Mouse (Mus musculus) stomach, embryonic 15.5 days (tissue): ENCODE measurements around the gene Kcnh4. TPM values are rescaled to one million over a fixed set of nuclear protein-coding genes. Genes with fewer than 3 reads are reported as not detected.

Experiments
- ATAC-seq: fragments of 200-750 bp; cut with Nextera tagmentation; 2 replicates; pipeline ENCODE4 v1.8.0; 2017; ENCODE audit warnings: low read depth, moderate number of reproducible peaks, moderate TSS enrichment; ENCODE audit not compliant: insufficient read depth, low FRiP score
- H3K27ac ChIP-seq: fragments of 300-500 bp; sonication (generic); 2 replicates; pipeline ENCODE4 v1.5.1; 2015; ENCODE audit warnings: mild to moderate bottlenecking, inconsistent platforms
- H3K27me3 ChIP-seq: fragments of 300-500 bp; sonication (generic); replicated peaks from 2 replicates; pipeline ENCODE4 v1.6.1; 2015; ENCODE audit warnings: inconsistent platforms
- H3K36me3 ChIP-seq: fragments of 300-500 bp; sonication (generic); 2 replicates; pipeline ENCODE4 v1.6.1; 2015; ENCODE audit warnings: inconsistent platforms
- H3K4me1 ChIP-seq: fragments of 300-500 bp; sonication (generic); 2 replicates; pipeline ENCODE4 v1.6.1; 2015; ENCODE audit warnings: inconsistent platforms
- H3K4me2 ChIP-seq: fragments of 300-500 bp; sonication (generic); 2 replicates; pipeline ENCODE4 v1.6.1; 2015; ENCODE audit warnings: mild to moderate bottlenecking, inconsistent platforms
- H3K4me3 ChIP-seq: fragments of 300-500 bp; sonication (generic); replicated peaks from 2 replicates; pipeline ENCODE4 v1.5.1; 2015; ENCODE audit warnings: inconsistent platforms
- H3K9ac ChIP-seq: fragments of 300-500 bp; sonication (generic); 2 replicates; pipeline ENCODE4 v1.6.1; 2015; ENCODE audit warnings: inconsistent platforms
- H3K9me3 ChIP-seq: fragments of 300-500 bp; sonication (generic); 2 replicates; pipeline ENCODE4 v1.6.1; 2016; ENCODE audit warnings: inconsistent platforms
- WGBS: fragments of 180-500 bp; shearing (Covaris S2); methylation state at CpG from one replicate; pipeline ENCODE4 v1.1.7; 2015; 5-methylcytosine and 5-hydroxymethylcytosine counted together
- polyA plus RNA-seq: library from polyadenylated mRNA; unstranded; fragments of >200 nt; fragmentation: Nextera tagmentation; extraction: Ambion mirVana; gene quantifications from 2 replicates; pipeline ENCODE4 v1.2.1, GENCODE M21; 2015

Kcnh4 gene
- polyA plus RNA-seq, 1 experiment from 2014 or later, result 0.27 TPM

- H3K4me2 ChIP-seq, result no peak overlapping the region
- H3K9me3 ChIP-seq, result no peaks in the 10 kb centered on the region
- H3K4me3 ChIP-seq, result no peak overlapping the region
- no peaks in the 10 kb centered on the region for H3K27me3 ChIP-seq
- no peak overlapping the region for H3K27ac ChIP-seq
- H3K4me1 ChIP-seq, result no peaks in the 10 kb centered on the region
- ATAC-seq, result no peak
- peaks cover 34% of the 10 kb centered on the region for H3K36me3 ChIP-seq
- 85% methylated on average over 13 of the region's 13 CpGs for WGBS
- no peak overlapping the region for H3K9ac ChIP-seq
Measured at GRCm38 (mm10) chr11:100782568-100782967, 22.8 kb upstream of the Kcnh4 start.

GRCm38 (mm10) chr11:100781763-100782475, 22.2 kb upstream of the Kcnh4 start:
- no peak for ATAC-seq
- Histone ChIP-seq H3K9ac (no peak overlapping the region), H3K9me3 (no peaks in the 10 kb centered on the region), H3K4me3 (no peak overlapping the region), H3K4me1 (no peaks in the 10 kb centered on the region), H3K36me3 (peaks cover 29% of the 10 kb centered on the region), H3K4me2 (no peak overlapping the region), H3K27me3 (no peaks in the 10 kb centered on the region), H3K27ac (no peak overlapping the region)
- WGBS, result 85% methylated on average over 15 of the region's 15 CpGs

- no peak overlapping the region for H3K4me3 ChIP-seq
- no peaks in the 10 kb centered on the region for H3K9me3 ChIP-seq
- H3K27me3 ChIP-seq, result no peaks in the 10 kb centered on the region
- ATAC-seq, result no peak
- no peaks in the 10 kb centered on the region for H3K4me1 ChIP-seq
- peaks cover 25% of the 10 kb centered on the region for H3K36me3 ChIP-seq
- no peak overlapping the region for H3K9ac ChIP-seq
- 83% methylated on average over 8 of the region's 8 CpGs for WGBS
- H3K4me2 ChIP-seq, result no peak overlapping the region
- no peak overlapping the region for H3K27ac ChIP-seq
Measured at GRCm38 (mm10) chr11:100780247-100780646, 20.5 kb upstream of the Kcnh4 start.

- H3K4me1 ChIP-seq, result no peaks in the 10 kb centered on the region
- H3K27me3 ChIP-seq, result no peaks in the 10 kb centered on the region
- H3K36me3 ChIP-seq, result peaks cover 18% of the 10 kb centered on the region; the same call in 1 of the 2 replicates
- no peaks in the 10 kb centered on the region for H3K9me3 ChIP-seq
- H3K9ac ChIP-seq, result no peak overlapping the region
- ATAC-seq, result no peak
- WGBS, result 63% methylated on average over 3 of the region's 3 CpGs
- no peak overlapping the region for H3K27ac ChIP-seq
- H3K4me2 ChIP-seq, result no peak overlapping the region
- H3K4me3 ChIP-seq, result no peak overlapping the region
Measured at GRCm38 (mm10) chr11:100778069-100778468, 18.3 kb upstream of the Kcnh4 start.

GRCm38 (mm10) chr11:100775921-100776320, 16.2 kb upstream of the Kcnh4 start:
- Histone ChIP-seq H3K9me3 (no peaks in the 10 kb centered on the region), H3K27me3 (no peaks in the 10 kb centered on the region), H3K4me1 (no peaks in the 10 kb centered on the region), H3K4me3 (no peak overlapping the region), H3K36me3 (0 out of 2 replicates have a peak, but pooled peaks cover 8% of the 10 kb centered on the region), H3K9ac (no peak overlapping the region), H3K27ac (no peak overlapping the region), H3K4me2 (no peak overlapping the region)
- WGBS, result 82% methylated on average over 10 of the region's 10 CpGs
- no peak for ATAC-seq

- Histone ChIP-seq H3K4me3 (no peak overlapping the region), H3K27me3 (no peaks in the 10 kb centered on the region), H3K4me1 (peaks cover 5% of the 10 kb centered on the region; the same call in 1 of the 2 replicates), H3K36me3 (0 out of 2 replicates have a peak, but pooled peaks cover 3% of the 10 kb centered on the region), H3K27ac (no peak overlapping the region), H3K9ac (no peak overlapping the region), H3K9me3 (no peaks in the 10 kb centered on the region), H3K4me2 (no peak overlapping the region)
- whole genome bisulfite sequencing, result 81% methylated on average over 4 of the region's 4 CpGs
- ATAC-seq, result no peak
Measured at GRCm38 (mm10) chr11:100774261-100774660, 14.5 kb upstream of the Kcnh4 start.

GRCm38 (mm10) chr11:100770646-100771408, 11.1 kb upstream of the Kcnh4 start, which contains the start of gene Ghdc:
Ghdc (minus strand) TSS chr11:100770957.
- peak within 1 kb of the TSS; percentile 65; the same call in 1 of the 2 replicates for H3K27ac ChIP-seq
- WGBS, result 16% methylated on average over 17 of the region's 17 CpGs
- peak; percentile 64 for ATAC-seq
- H3K4me2 ChIP-seq, result peak within 1 kb of the TSS; percentile 59
- peaks cover 5% of the 10 kb centered on the region; the same call in 1 of the 2 replicates for H3K4me1 ChIP-seq
- no peaks in the 10 kb centered on the region for H3K9me3 ChIP-seq
- peak within 1 kb of the TSS; percentile 58 for H3K9ac ChIP-seq
- H3K27me3 ChIP-seq, result no peaks in the 10 kb centered on the region
- H3K36me3 ChIP-seq, result no peaks in the 10 kb centered on the region
- H3K4me3 ChIP-seq, result peak within 1 kb of the TSS; percentile 69

- Histone ChIP-seq H3K4me3 (peak overlapping the region; percentile 69), H3K9me3 (no peaks in the 10 kb centered on the region), H3K9ac (peak overlapping the region; percentile 58; the same call in 1 of the 2 replicates), H3K4me2 (peak overlapping the region; percentile 59), H3K4me1 (peaks cover 5% of the 10 kb centered on the region; the same call in 1 of the 2 replicates), H3K36me3 (no peaks in the 10 kb centered on the region), H3K27ac (no peak overlapping the region), H3K27me3 (no peaks in the 10 kb centered on the region)
- ATAC-seq, result no peak
- 54% methylated on average over 6 of the region's 6 CpGs for WGBS
Measured at GRCm38 (mm10) chr11:100769980-100770379, 10.2 kb upstream of the Kcnh4 start.

GRCm38 (mm10) chr11:100767871-100768270, 8.1 kb upstream of the Kcnh4 start:
- Histone ChIP-seq H3K4me2 (no peak overlapping the region), H3K27ac (no peak overlapping the region), H3K27me3 (no peaks in the 10 kb centered on the region), H3K4me3 (no peak overlapping the region), H3K36me3 (no peaks in the 10 kb centered on the region), H3K4me1 (peaks cover 5% of the 10 kb centered on the region; the same call in 1 of the 2 replicates), H3K9ac (no peak overlapping the region), H3K9me3 (no peaks in the 10 kb centered on the region)
- no peak for ATAC-seq
- WGBS, result 82% methylated on average over 5 of the region's 5 CpGs

- H3K4me2 ChIP-seq, result no peak overlapping the region
- H3K36me3 ChIP-seq, result no peaks in the 10 kb centered on the region
- H3K4me3 ChIP-seq, result no peak overlapping the region
- no peak for ATAC-seq
- H3K4me1 ChIP-seq, result peaks cover 5% of the 10 kb centered on the region; the same call in 1 of the 2 replicates
- H3K9me3 ChIP-seq, result no peaks in the 10 kb centered on the region
- no peak overlapping the region for H3K9ac ChIP-seq
- no peaks in the 10 kb centered on the region; the same call in 1 of the 2 replicates for H3K27me3 ChIP-seq
- 82% methylated on average over 9 of the region's 9 CpGs for WGBS
- H3K27ac ChIP-seq, result no peak overlapping the region
Measured at GRCm38 (mm10) chr11:100766726-100767125, 7.0 kb upstream of the Kcnh4 start.

- Histone ChIP-seq H3K9ac (no peak within 1 kb of the TSS; the same call in 1 of the 2 replicates), H3K27me3 (peaks cover 18% of the 10 kb centered on the region), H3K36me3 (no peaks in the 10 kb centered on the region), H3K4me1 (peaks cover 10% of the 10 kb centered on the region), H3K4me3 (peak within 1 kb of the TSS; percentile 46), H3K9me3 (no peaks in the 10 kb centered on the region), H3K4me2 (peak within 1 kb of the TSS; percentile 78), H3K27ac (no peak within 1 kb of the TSS)
- WGBS, result 83% methylated on average over 7 of the region's 7 CpGs
- ATAC-seq, result no peak
Measured at GRCm38 (mm10) chr11:100762831-100763230, 3.1 kb upstream of the Kcnh4 start, which contains the start of gene Hcrt. Hcrt (minus strand) TSS chr11:100762931.
